Mouse (Mus musculus) liver, adult 2 months (tissue): ENCODE results near the gene Oxct2a.

Experiments
- CTCF ChIP-seq: fragments of 200-500 bp; IDR thresholded peaks from 2 replicates; pipeline ENCODE4 v1.5.1; 2011; ENCODE audit warnings: low read depth, low read length, control low read depth
- POLR2A ChIP-seq: fragments of 200-500 bp; IDR thresholded peaks from 2 replicates; pipeline ENCODE4 v1.6.1; 2011; ENCODE audit warnings: low read length, control low read depth; ENCODE audit not compliant: insufficient read depth; ENCODE audit errors: extremely low read depth

- TF ChIP-seq CTCF (no peak), POLR2A (no peak)
Observed at GRCm38 (mm10) chr4:123308292-123308691, 15.1 kb downstream of the Oxct2a start.
